Mouse (Mus musculus): Measurements from ENCODE around the gene Rmnd5a. TPM values are rescaled to one million over a fixed set of nuclear protein-coding genes. Genes with fewer than 3 reads are reported as not detected.

Rmnd5a gene
- polyA plus RNA-seq, 1 experiment = 70.9 TPM

DNA sequence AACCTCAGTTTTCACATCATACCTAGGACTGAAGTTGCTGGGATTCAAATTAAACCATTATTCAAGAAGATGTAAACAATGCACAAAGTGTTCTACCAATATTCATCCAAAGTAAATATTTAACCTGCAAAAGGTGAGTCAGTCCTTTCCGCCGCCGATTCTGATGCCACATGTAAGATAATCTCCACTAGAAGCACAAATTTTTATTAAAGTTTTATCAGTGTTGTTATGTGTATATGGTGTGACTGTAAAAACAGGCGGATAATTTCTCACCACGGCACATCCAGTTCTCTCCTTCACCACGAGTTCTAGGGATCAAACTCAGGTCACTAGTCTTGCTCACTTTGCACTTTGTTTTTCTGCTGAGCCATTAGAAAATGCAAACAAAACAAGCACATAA is 19.6 kb downstream of the Rmnd5a start:
- Histone ChIP-seq H3K4me3 (ENCODE audit: insufficient read depth, low read length) (no peak overlapping the region), H3K27ac (ENCODE audit: insufficient read depth, low read length) (no peak overlapping the region), H3K4me1 (ENCODE audit: control insufficient read depth, insufficient read depth, low read length) (peaks cover 1% of the 10 kb centered on the region; the same call in 1 of the 2 replicates)
- TF ChIP-seq CTCF (IDR thresholded peaks at IDR 0.05; ENCODE audit: extremely low read depth, insufficient read depth, low read length) (no peak), POLR2A (IDR thresholded peaks at IDR 0.05; ENCODE audit: extremely low read depth, insufficient read depth, low read length) (no peak)

DNA sequence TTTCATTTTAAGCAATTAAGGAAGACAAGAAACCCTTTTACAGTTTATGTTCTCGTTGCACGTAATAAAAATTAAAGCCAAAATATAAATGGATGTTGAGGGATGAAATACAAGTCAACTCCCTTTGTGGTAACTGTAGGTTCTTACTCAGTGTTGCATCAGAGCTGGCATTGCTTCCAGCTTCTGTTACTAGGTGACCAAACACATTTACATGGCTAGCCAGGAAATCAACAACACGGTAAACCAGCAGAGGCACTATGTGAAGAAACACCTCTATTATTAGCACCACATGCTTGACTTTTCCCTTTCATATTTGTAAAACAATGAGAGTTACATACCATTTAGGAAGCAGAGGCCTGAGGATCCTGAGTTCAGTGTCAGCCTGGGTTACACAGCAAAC is 21.6 kb downstream of the Rmnd5a start:
- TF ChIP-seq POLR2A (IDR thresholded peaks at IDR 0.05; ENCODE audit: extremely low read depth, insufficient read depth, low read length) (no peak), CTCF (IDR thresholded peaks at IDR 0.05; ENCODE audit: extremely low read depth, insufficient read depth, low read length) (no peak)
- Histone ChIP-seq H3K4me1 (ENCODE audit: control insufficient read depth, insufficient read depth, low read length) (no peaks in the 10 kb centered on the region; the same call in 1 of the 2 replicates), H3K4me3 (ENCODE audit: insufficient read depth, low read length) (no peak overlapping the region), H3K27ac (ENCODE audit: insufficient read depth, low read length) (no peak overlapping the region)

DNA sequence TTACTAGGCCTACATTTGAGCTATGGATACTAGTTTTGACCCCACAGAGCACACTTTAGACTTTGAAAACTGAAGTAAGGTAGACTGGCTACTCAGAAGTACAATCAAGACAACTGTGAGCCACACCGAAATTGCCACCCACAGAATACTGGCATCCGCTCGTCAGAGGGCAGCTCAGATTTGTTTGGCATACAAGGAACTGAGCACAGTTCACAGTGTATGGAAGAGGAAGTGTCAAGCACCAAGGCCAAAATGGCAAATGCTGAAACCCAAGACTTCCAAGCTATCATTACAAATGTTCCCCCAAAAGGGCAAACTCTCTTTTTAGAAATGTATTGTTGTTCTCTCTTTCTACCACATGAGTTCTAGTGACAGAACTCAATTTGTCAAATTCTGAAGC is 25.0 kb downstream of the Rmnd5a start:
- H3K4me1 ChIP-seq (ENCODE audit: control insufficient read depth, insufficient read depth, low read length) = no peaks in the 10 kb centered on the region; the same call in 1 of the 2 replicates
- no peak overlapping the region for H3K4me3 ChIP-seq (ENCODE audit: insufficient read depth, low read length)
- H3K27ac ChIP-seq (ENCODE audit: insufficient read depth, low read length) = no peak overlapping the region
- TF ChIP-seq CTCF (IDR thresholded peaks at IDR 0.05; ENCODE audit: extremely low read depth, insufficient read depth, low read length) = no peak
- no peak for TF ChIP-seq POLR2A (IDR thresholded peaks at IDR 0.05; ENCODE audit: extremely low read depth, insufficient read depth, low read length)

DNA sequence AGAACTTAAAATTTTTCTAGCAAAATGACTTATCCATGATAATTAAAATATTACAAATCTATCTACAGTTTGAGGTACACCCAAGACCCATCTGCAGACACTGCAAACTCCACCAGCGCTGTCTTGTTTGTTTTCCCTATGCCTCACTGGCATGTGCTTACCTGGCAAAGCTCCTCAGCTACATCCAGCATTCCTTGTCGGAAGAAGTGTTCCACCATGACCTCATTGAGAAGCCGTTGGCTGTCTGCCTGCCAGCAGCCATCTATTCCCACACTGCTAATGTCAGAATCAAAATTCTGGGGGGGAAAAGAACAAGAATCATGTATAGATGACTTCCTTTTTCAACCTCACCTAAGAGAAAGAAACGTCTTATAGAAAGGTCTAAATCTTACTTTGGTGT is 25.8 kb downstream of the Rmnd5a start:
- no peak overlapping the region for H3K27ac ChIP-seq (ENCODE audit: insufficient read depth, low read length)

DNA sequence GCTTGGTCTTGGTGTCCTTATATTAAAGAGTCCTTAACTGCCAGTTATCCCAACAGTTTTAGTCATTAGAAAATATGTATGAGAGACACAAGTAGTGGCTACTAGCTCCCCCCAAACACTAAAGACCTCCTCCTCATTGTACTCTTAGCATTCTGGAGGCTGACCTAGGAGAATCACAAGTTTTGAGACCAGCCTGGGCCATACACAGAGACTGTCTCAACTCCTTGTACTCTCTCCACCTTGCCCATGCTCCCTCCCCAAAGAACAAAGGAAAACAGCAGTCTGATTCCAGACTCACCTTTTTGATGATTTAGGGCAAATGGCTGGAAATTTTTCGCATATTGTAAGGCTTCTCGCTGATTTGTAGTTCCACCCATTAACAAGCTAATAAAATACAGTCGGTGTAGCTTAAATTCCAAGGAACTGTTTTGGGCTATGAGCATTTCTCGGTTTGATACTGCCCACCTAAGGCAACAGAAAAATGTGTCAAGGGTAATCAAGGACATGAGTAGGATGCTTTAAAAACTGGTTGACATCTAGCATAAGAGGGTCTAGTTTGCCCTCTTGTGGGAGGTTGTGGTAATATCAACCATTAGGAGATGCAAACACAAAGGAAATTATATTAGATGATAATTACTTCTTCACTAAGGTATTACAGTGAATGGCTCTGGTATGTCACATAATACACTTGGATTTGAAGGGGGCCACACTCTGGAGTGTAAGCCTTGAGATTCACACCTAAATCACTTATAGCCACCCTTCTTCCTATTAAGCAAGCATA is 41.4 kb downstream of the Rmnd5a start:
- Histone ChIP-seq H3K27ac (ENCODE audit: insufficient read depth, low read length) (0 out of 2 replicates have a peak overlapping the region, but pooled peaks have one; percentile 47), H3K4me3 (ENCODE audit: insufficient read depth, low read length) (no peak overlapping the region), H3K4me1 (ENCODE audit: control insufficient read depth, insufficient read depth, low read length) (peaks cover 4% of the 10 kb centered on the region; the same call in 1 of the 2 replicates)
- TF ChIP-seq CTCF (IDR thresholded peaks at IDR 0.05; ENCODE audit: extremely low read depth, insufficient read depth, low read length) = peak; percentile 9; the same call in 1 of the 2 replicates
- TF ChIP-seq POLR2A (IDR thresholded peaks at IDR 0.05; ENCODE audit: extremely low read depth, insufficient read depth, low read length) = no peak

More for the DNA sequence above, 25.8 kb downstream of the Rmnd5a start:
- no peak overlapping the region for H3K4me3 ChIP-seq (ENCODE audit: insufficient read depth, low read length)
- TF ChIP-seq POLR2A (IDR thresholded peaks at IDR 0.05; ENCODE audit: extremely low read depth, insufficient read depth, low read length) (no peak), CTCF (IDR thresholded peaks at IDR 0.05; ENCODE audit: extremely low read depth, insufficient read depth, low read length) (no peak)
- no peaks in the 10 kb centered on the region; the same call in 1 of the 2 replicates for H3K4me1 ChIP-seq (ENCODE audit: control insufficient read depth, insufficient read depth, low read length)

DNA sequence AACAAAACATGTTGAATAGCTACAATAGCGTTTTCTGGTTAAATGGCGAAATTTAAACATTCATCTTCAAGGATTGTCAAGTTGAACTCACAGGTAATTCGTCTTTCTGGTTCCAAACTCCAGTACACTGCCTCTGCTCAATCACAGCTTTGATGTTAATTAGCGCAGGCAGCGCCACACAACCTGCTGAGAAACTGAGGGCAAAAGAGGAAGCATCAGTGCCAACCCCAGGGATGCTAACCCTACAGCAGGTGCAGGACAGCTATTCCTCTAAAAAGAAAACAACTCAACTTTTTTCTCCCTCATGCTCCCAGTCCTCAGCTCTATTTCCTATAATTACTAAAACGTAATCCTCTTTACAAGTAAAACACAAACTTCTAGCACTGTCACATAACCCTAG is 43.7 kb downstream of the Rmnd5a start:
- no peak for TF ChIP-seq POLR2A (IDR thresholded peaks at IDR 0.05; ENCODE audit: extremely low read depth, insufficient read depth, low read length)
- no peak for TF ChIP-seq CTCF (IDR thresholded peaks at IDR 0.05; ENCODE audit: extremely low read depth, insufficient read depth, low read length)
- Histone ChIP-seq H3K27ac (ENCODE audit: insufficient read depth, low read length) (no peak overlapping the region), H3K4me1 (ENCODE audit: control insufficient read depth, insufficient read depth, low read length) (peaks cover 4% of the 10 kb centered on the region; the same call in 1 of the 2 replicates), H3K4me3 (ENCODE audit: insufficient read depth, low read length) (no peak overlapping the region)

DNA sequence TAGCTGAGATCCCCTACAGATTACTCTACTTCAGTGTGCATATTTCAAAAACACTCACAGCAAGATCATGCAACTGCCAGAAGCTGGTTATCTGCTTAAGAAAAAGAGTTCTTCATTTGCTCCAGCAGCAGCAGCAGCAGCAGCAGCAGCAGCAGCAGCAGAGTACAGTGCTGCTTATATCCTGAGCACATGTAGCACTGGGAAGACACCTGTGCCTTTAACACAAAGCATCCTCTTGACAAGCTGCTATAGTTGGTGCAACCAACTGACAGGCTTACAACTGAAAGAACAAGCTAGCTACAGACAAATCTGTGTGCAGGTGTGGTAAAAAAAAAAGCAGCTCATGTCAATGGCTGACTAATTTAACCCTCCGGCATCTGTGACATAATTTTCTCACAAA is 44.4 kb downstream of the Rmnd5a start:
- no peak for TF ChIP-seq CTCF (IDR thresholded peaks at IDR 0.05; ENCODE audit: extremely low read depth, insufficient read depth, low read length)
- TF ChIP-seq POLR2A (IDR thresholded peaks at IDR 0.05; ENCODE audit: extremely low read depth, insufficient read depth, low read length) = no peak
- H3K27ac ChIP-seq (ENCODE audit: insufficient read depth, low read length) = no peak overlapping the region
- H3K4me1 ChIP-seq (ENCODE audit: control insufficient read depth, insufficient read depth, low read length) = peaks cover 4% of the 10 kb centered on the region; the same call in 1 of the 2 replicates
- no peak overlapping the region for H3K4me3 ChIP-seq (ENCODE audit: insufficient read depth, low read length)

DNA sequence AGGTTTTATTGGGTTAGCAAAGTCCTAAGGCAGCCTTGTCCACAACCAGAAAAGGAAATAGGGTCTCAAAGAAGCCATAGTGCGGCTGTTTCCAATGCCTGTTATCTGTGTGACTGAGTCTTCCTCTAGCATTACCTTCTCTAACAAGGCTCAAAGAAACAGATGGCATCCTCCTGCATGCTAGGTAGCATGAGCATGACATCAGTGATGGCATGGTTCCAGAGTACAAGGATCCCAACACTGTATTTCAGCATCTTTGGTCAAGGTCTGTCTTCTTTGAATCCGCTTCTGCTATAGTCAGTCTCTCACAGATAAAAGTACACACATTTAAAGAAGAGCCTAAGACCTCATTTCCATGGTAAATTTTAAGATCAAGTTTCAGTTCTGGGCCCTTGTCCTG is 49.9 kb downstream of the Rmnd5a start:
- Histone ChIP-seq H3K27ac (ENCODE audit: insufficient read depth, low read length) (no peak overlapping the region), H3K4me1 (ENCODE audit: control insufficient read depth, insufficient read depth, low read length) (peaks cover 4% of the 10 kb centered on the region; the same call in 1 of the 2 replicates), H3K4me3 (ENCODE audit: insufficient read depth, low read length) (no peak overlapping the region)
- TF ChIP-seq POLR2A (IDR thresholded peaks at IDR 0.05; ENCODE audit: extremely low read depth, insufficient read depth, low read length) (no peak), CTCF (IDR thresholded peaks at IDR 0.05; ENCODE audit: extremely low read depth, insufficient read depth, low read length) (no peak)

DNA sequence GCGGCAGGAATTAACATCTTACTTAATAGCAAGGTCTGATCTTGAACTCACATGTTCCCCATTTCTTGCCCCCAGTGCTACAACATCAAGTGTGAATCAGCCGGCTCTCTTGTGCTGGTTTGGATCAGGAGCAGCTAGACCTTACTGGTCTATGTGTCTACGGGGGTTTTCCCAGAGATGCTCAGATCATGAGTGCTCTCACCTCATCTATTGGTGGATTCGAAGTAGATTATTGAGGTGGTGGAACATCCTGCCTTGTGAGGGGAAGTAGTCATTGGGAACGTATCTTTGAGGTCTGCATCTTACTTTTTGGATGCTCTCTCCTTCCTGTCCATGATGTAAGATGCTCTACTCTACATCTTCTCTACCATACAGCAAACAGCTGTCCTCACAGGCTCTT is 58.8 kb downstream of the Rmnd5a start:
- no peak for TF ChIP-seq POLR2A (IDR thresholded peaks at IDR 0.05; ENCODE audit: extremely low read depth, insufficient read depth, low read length)
- no peak for TF ChIP-seq CTCF (IDR thresholded peaks at IDR 0.05; ENCODE audit: extremely low read depth, insufficient read depth, low read length)
- no peak overlapping the region for H3K27ac ChIP-seq (ENCODE audit: insufficient read depth, low read length)
- H3K4me3 ChIP-seq (ENCODE audit: insufficient read depth, low read length) = no peak overlapping the region
- no peaks in the 10 kb centered on the region for H3K4me1 ChIP-seq (ENCODE audit: control insufficient read depth, insufficient read depth, low read length)

DNA sequence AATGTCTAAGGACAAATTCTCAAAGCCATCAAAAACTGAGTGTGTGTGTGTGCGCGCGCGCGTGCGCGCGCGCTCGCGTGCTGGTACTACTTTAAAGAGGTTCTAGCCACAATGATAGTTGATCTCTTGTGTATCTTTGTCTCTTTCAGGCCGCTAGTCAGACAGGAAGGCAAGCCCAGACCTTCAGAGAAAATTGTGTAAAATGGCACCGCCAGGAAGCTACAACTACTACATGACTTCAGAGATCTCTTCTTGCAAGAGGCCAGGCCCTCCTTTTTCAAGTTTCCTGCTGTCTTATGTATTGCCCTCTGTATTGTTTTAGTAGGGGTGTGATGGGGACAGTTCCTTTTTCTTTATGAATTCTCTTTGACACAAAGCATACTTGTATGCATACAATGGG is 63.7 kb downstream of the Rmnd5a start:
- H3K4me3 ChIP-seq (ENCODE audit: insufficient read depth, low read length) = no peak overlapping the region
- no peak overlapping the region for H3K27ac ChIP-seq (ENCODE audit: insufficient read depth, low read length)
- no peaks in the 10 kb centered on the region for H3K4me1 ChIP-seq (ENCODE audit: control insufficient read depth, insufficient read depth, low read length)
- TF ChIP-seq CTCF (IDR thresholded peaks at IDR 0.05; ENCODE audit: extremely low read depth, insufficient read depth, low read length) (no peak), POLR2A (IDR thresholded peaks at IDR 0.05; ENCODE audit: extremely low read depth, insufficient read depth, low read length) (no peak)
